Mouse (Mus musculus): ENCODE measurements around the gene Osbpl10.

Gene Osbpl10

GRCm38 (mm10) chr9:115278641-115279040 lies 300.3 kb downstream of the Osbpl10 start:
- no peak for DNase-seq (ENCODE audit: low read depth)
